Mouse (Mus musculus): ENCODE results near the gene Lexm. TPM values are rescaled to one million over a fixed set of nuclear protein-coding genes. Genes with fewer than 3 reads are reported as not detected.

Lexm gene
- polyA plus RNA-seq, 1 experiment from 2014 or later = not detected

GRCm38 (mm10) chr4:106599415-106599814 lies 17.6 kb downstream of the Lexm start:
- ATAC-seq (ENCODE audit: insufficient read depth, low FRiP score) = no peak
- H3K27me3 ChIP-seq (ENCODE audit: control insufficient read depth, insufficient read depth, low read length) = no peaks in the 10 kb centered on the region

GRCm38 (mm10) chr4:106597741-106598140 lies 19.3 kb downstream of the Lexm start:
- Histone ChIP-seq H3K36me3 (ENCODE audit: control insufficient read depth, insufficient read depth, low read length) (no peaks in the 10 kb centered on the region), H3K9ac (ENCODE audit: low read length) (no peak overlapping the region), H3K4me2 (ENCODE audit: low read depth, low read length) (no peak overlapping the region), H3K27me3 (ENCODE audit: control insufficient read depth, insufficient read depth, low read length) (no peaks in the 10 kb centered on the region), H3K27ac (ENCODE audit: low read length) (no peak overlapping the region), H3K4me3 (replicated peaks; ENCODE audit: low read length) (no peak overlapping the region), H3K9me3 (replicated peaks; ENCODE audit: control insufficient read depth, low read length) (no peaks in the 10 kb centered on the region), H3K4me1 (ENCODE audit: control insufficient read depth, insufficient read depth, low read length) (no peaks in the 10 kb centered on the region)
- no peak for ATAC-seq (ENCODE audit: insufficient read depth, low FRiP score)
- WGBS = 75% methylated on average over 4 of the region's 4 CpGs

More at GRCm38 (mm10) chr4:106599415-106599814, 17.6 kb downstream of the Lexm start:
- H3K9ac ChIP-seq (ENCODE audit: low read length) = no peak overlapping the region
- no peak overlapping the region for H3K4me2 ChIP-seq (ENCODE audit: low read depth, low read length)
- H3K36me3 ChIP-seq (ENCODE audit: control insufficient read depth, insufficient read depth, low read length) = no peaks in the 10 kb centered on the region
- H3K4me1 ChIP-seq (ENCODE audit: control insufficient read depth, insufficient read depth, low read length) = no peaks in the 10 kb centered on the region
- H3K27ac ChIP-seq (ENCODE audit: low read length) = no peak overlapping the region
- H3K9me3 ChIP-seq (replicated peaks; ENCODE audit: control insufficient read depth, low read length) = no peaks in the 10 kb centered on the region
- 43% methylated on average over 1 of the region's 1 CpGs for WGBS
- H3K4me3 ChIP-seq (replicated peaks; ENCODE audit: low read length) = no peak overlapping the region

GRCm38 (mm10) chr4:106597055-106597454 lies 20.0 kb downstream of the Lexm start:
- H3K27ac ChIP-seq (ENCODE audit: low read length) = no peak overlapping the region
- 81% methylated on average over 9 of the region's 9 CpGs for WGBS

GRCm38 (mm10) chr4:106596200-106596599 lies 20.8 kb downstream of the Lexm start:
- H3K36me3 ChIP-seq (ENCODE audit: control insufficient read depth, insufficient read depth, low read length) = no peaks in the 10 kb centered on the region
- ATAC-seq (ENCODE audit: insufficient read depth, low FRiP score) = no peak
- H3K4me3 ChIP-seq (replicated peaks; ENCODE audit: low read length) = no peak overlapping the region
- no peak overlapping the region for H3K27ac ChIP-seq (ENCODE audit: low read length)
- H3K9me3 ChIP-seq (replicated peaks; ENCODE audit: control insufficient read depth, low read length) = no peaks in the 10 kb centered on the region
- no peak overlapping the region for H3K9ac ChIP-seq (ENCODE audit: low read length)
- H3K27me3 ChIP-seq (ENCODE audit: control insufficient read depth, insufficient read depth, low read length) = no peaks in the 10 kb centered on the region
- no peaks in the 10 kb centered on the region for H3K4me1 ChIP-seq (ENCODE audit: control insufficient read depth, insufficient read depth, low read length)
- WGBS = 59% methylated on average over 3 of the region's 3 CpGs
- no peak overlapping the region for H3K4me2 ChIP-seq (ENCODE audit: low read depth, low read length)

More at GRCm38 (mm10) chr4:106597055-106597454, 20.0 kb downstream of the Lexm start:
- no peak for ATAC-seq (ENCODE audit: insufficient read depth, low FRiP score)
- no peaks in the 10 kb centered on the region for H3K9me3 ChIP-seq (replicated peaks; ENCODE audit: control insufficient read depth, low read length)
- no peaks in the 10 kb centered on the region for H3K4me1 ChIP-seq (ENCODE audit: control insufficient read depth, insufficient read depth, low read length)
- H3K9ac ChIP-seq (ENCODE audit: low read length) = no peak overlapping the region
- no peak overlapping the region for H3K4me3 ChIP-seq (replicated peaks; ENCODE audit: low read length)
- no peaks in the 10 kb centered on the region for H3K36me3 ChIP-seq (ENCODE audit: control insufficient read depth, insufficient read depth, low read length)
- H3K27me3 ChIP-seq (ENCODE audit: control insufficient read depth, insufficient read depth, low read length) = no peaks in the 10 kb centered on the region
- no peak overlapping the region for H3K4me2 ChIP-seq (ENCODE audit: low read depth, low read length)

- no peak overlapping the region for H3K4me3 ChIP-seq (replicated peaks; ENCODE audit: low read length)
- no peaks in the 10 kb centered on the region for H3K9me3 ChIP-seq (replicated peaks; ENCODE audit: control insufficient read depth, low read length)
- no peaks in the 10 kb centered on the region for H3K27me3 ChIP-seq (ENCODE audit: control insufficient read depth, insufficient read depth, low read length)
- ATAC-seq (ENCODE audit: insufficient read depth, low FRiP score) = no peak
- no peaks in the 10 kb centered on the region for H3K4me1 ChIP-seq (ENCODE audit: control insufficient read depth, insufficient read depth, low read length)
- WGBS = 55% methylated on average over 7 of the region's 7 CpGs
- no peak overlapping the region for H3K9ac ChIP-seq (ENCODE audit: low read length)
- no peaks in the 10 kb centered on the region for H3K36me3 ChIP-seq (ENCODE audit: control insufficient read depth, insufficient read depth, low read length)
- H3K27ac ChIP-seq (ENCODE audit: low read length) = no peak overlapping the region
- H3K4me2 ChIP-seq (ENCODE audit: low read depth, low read length) = no peak overlapping the region
Observed at GRCm38 (mm10) chr4:106593636-106594035, 23.4 kb downstream of the Lexm start.

GRCm38 (mm10) chr4:106590871-106591270 lies 26.2 kb downstream of the Lexm start:
- Histone ChIP-seq H3K36me3 (ENCODE audit: control insufficient read depth, insufficient read depth, low read length) (peaks cover 12% of the 10 kb centered on the region), H3K4me1 (ENCODE audit: control insufficient read depth, insufficient read depth, low read length) (no peaks in the 10 kb centered on the region)
- WGBS = 83% methylated on average over 9 of the region's 9 CpGs

GRCm38 (mm10) chr4:106590142-106590541 lies 26.9 kb downstream of the Lexm start:
- Histone ChIP-seq H3K4me3 (replicated peaks; ENCODE audit: low read length) (no peak overlapping the region), H3K36me3 (ENCODE audit: control insufficient read depth, insufficient read depth, low read length) (peaks cover 19% of the 10 kb centered on the region), H3K9ac (ENCODE audit: low read length) (no peak overlapping the region), H3K9me3 (replicated peaks; ENCODE audit: control insufficient read depth, low read length) (no peaks in the 10 kb centered on the region), H3K27me3 (ENCODE audit: control insufficient read depth, insufficient read depth, low read length) (no peaks in the 10 kb centered on the region), H3K27ac (ENCODE audit: low read length) (no peak overlapping the region), H3K4me2 (ENCODE audit: low read depth, low read length) (no peak overlapping the region), H3K4me1 (ENCODE audit: control insufficient read depth, insufficient read depth, low read length) (no peaks in the 10 kb centered on the region)
- WGBS = 54% methylated on average over 9 of the region's 9 CpGs
- no peak; the same call in 1 of the 2 replicates for ATAC-seq (ENCODE audit: insufficient read depth, low FRiP score)

More at GRCm38 (mm10) chr4:106590871-106591270, 26.2 kb downstream of the Lexm start:
- Histone ChIP-seq H3K9me3 (replicated peaks; ENCODE audit: control insufficient read depth, low read length) (no peaks in the 10 kb centered on the region), H3K4me2 (ENCODE audit: low read depth, low read length) (no peak overlapping the region), H3K27ac (ENCODE audit: low read length) (no peak overlapping the region), H3K9ac (ENCODE audit: low read length) (no peak overlapping the region), H3K27me3 (ENCODE audit: control insufficient read depth, insufficient read depth, low read length) (no peaks in the 10 kb centered on the region), H3K4me3 (replicated peaks; ENCODE audit: low read length) (no peak overlapping the region)
- no peak for ATAC-seq (ENCODE audit: insufficient read depth, low FRiP score)

GRCm38 (mm10) chr4:106587075-106587474 lies 30.0 kb downstream of the Lexm start:
- 88% methylated on average over 6 of the region's 6 CpGs for WGBS
- Histone ChIP-seq H3K4me3 (replicated peaks; ENCODE audit: low read length) (no peak overlapping the region), H3K4me1 (ENCODE audit: control insufficient read depth, insufficient read depth, low read length) (no peaks in the 10 kb centered on the region; the same call in 1 of the 2 replicates), H3K27me3 (ENCODE audit: control insufficient read depth, insufficient read depth, low read length) (no peaks in the 10 kb centered on the region), H3K27ac (ENCODE audit: low read length) (no peak overlapping the region), H3K9me3 (replicated peaks; ENCODE audit: control insufficient read depth, low read length) (no peaks in the 10 kb centered on the region), H3K9ac (ENCODE audit: low read length) (no peak overlapping the region), H3K4me2 (ENCODE audit: low read depth, low read length) (no peak overlapping the region), H3K36me3 (ENCODE audit: control insufficient read depth, insufficient read depth, low read length) (peaks cover 19% of the 10 kb centered on the region)
- ATAC-seq (ENCODE audit: insufficient read depth, low FRiP score) = no peak

- no peak for ATAC-seq (ENCODE audit: insufficient read depth, low FRiP score)
- Histone ChIP-seq H3K27me3 (ENCODE audit: control insufficient read depth, insufficient read depth, low read length) (no peaks in the 10 kb centered on the region), H3K4me1 (ENCODE audit: control insufficient read depth, insufficient read depth, low read length) (no peaks in the 10 kb centered on the region; the same call in 1 of the 2 replicates), H3K9me3 (replicated peaks; ENCODE audit: control insufficient read depth, low read length) (no peaks in the 10 kb centered on the region), H3K9ac (ENCODE audit: low read length) (no peak overlapping the region), H3K27ac (ENCODE audit: low read length) (no peak overlapping the region), H3K4me2 (ENCODE audit: low read depth, low read length) (no peak overlapping the region), H3K36me3 (ENCODE audit: control insufficient read depth, insufficient read depth, low read length) (peaks cover 19% of the 10 kb centered on the region), H3K4me3 (replicated peaks; ENCODE audit: low read length) (no peak overlapping the region)
- 87% methylated on average over 4 of the region's 4 CpGs for WGBS
Observed at GRCm38 (mm10) chr4:106584665-106585064, 32.4 kb downstream of the Lexm start.
